Mouse (Mus musculus) erythroblast, embryonic 14.5 days (primary cell): Measurements from ENCODE around the gene Phospho2.

ENCODE experiments used
- GATA1 ChIP-seq: IDR thresholded peaks from 2 replicates; pipeline ENCODE4 v1.6.1; 2012; ENCODE audit warnings: low read length, inconsistent platforms, mixed read lengths
- TAL1 ChIP-seq: IDR thresholded peaks from 3 replicates; pipeline ENCODE4 v1.6.1; 2012; ENCODE audit warnings: low read length, inconsistent platforms, mixed read lengths

DNA sequence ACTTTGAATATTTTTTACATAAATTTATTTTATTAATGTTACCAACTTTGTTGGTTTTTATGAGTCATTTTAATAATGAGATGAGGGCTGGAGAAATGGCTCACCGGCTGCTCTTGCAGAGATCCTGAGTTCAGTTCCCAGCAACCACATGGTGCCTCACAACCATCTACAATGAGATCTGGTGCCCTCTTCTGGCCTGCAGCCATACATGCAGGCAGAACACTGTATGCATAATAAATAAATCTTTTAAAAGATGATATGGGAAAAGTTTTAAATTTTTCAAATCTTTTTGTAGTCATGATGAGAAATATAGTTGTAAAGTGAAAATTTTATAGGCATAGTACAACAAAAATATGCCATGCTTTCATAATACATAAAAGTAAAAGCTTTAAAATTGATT, 44.3 kb upstream of the Phospho2 start:
- no peak for TF ChIP-seq GATA1
- TF ChIP-seq TAL1 = no peak
